Mouse (Mus musculus): ENCODE data around the gene Nr3c2.

- no peak for TF ChIP-seq POLR2A (IDR thresholded peaks at IDR 0.05; ENCODE audit: insufficient read depth, low read length)
- TF ChIP-seq EP300 (IDR thresholded peaks at IDR 0.05; ENCODE audit: insufficient read depth, low read depth, low read length), result no peak
Measured at GRCm38 (mm10) chr8:77236701-77237100, 337.5 kb downstream of the Nr3c2 start.
